Mouse (Mus musculus) hindbrain, embryonic 11.5 days (tissue): ENCODE results near the gene Zdhhc5. TPM values are rescaled to one million over a fixed set of nuclear protein-coding genes. Genes with fewer than 3 reads are reported as not detected.
"Not testable (repeated sequence)": the region's sequence is repeated elsewhere in the genome, so short reads cannot be mapped to it uniquely, and the experiment has no call there.

Experiments used
- ATAC-seq: fragments of 200-750 bp; cut with Nextera tagmentation; 2 replicates; pipeline ENCODE4 v1.8.0; 2017; ENCODE audit warnings: mild to moderate bottlenecking, moderate TSS enrichment, moderate library complexity; ENCODE audit not compliant: low FRiP score
- DNase-seq: peaks from one replicate; pipeline ENCODE4 v3.0.0-alpha.2; 2015; ENCODE audit warnings: low spot score
- H3K27ac ChIP-seq: fragments of 300-500 bp; sonication (generic); 2 replicates; pipeline ENCODE4 v1.5.1; 2014; ENCODE audit warnings: mild to moderate bottlenecking, low read depth, low read length
- H3K27me3 ChIP-seq: fragments of 300-500 bp; sonication (generic); 2 replicates; pipeline ENCODE4 v1.6.1; 2014; ENCODE audit warnings: mild to moderate bottlenecking, low read length, moderate library complexity, mixed read lengths; ENCODE audit not compliant: control insufficient read depth, insufficient read depth
- H3K36me3 ChIP-seq: fragments of 300-500 bp; sonication (generic); 2 replicates; pipeline ENCODE4 v1.6.1; 2014; ENCODE audit warnings: mild to moderate bottlenecking, low read length, moderate library complexity, mixed read lengths; ENCODE audit not compliant: control insufficient read depth, insufficient read depth
- H3K4me1 ChIP-seq: fragments of 300-500 bp; sonication (generic); replicated peaks from 2 replicates; pipeline ENCODE4 v1.6.1; 2014; ENCODE audit warnings: low read length, mixed read lengths; ENCODE audit not compliant: control insufficient read depth, insufficient read depth
- H3K4me2 ChIP-seq: fragments of 300-500 bp; sonication (generic); replicated peaks from 2 replicates; pipeline ENCODE4 v1.6.1; 2014; ENCODE audit warnings: mild to moderate bottlenecking, low read depth, low read length
- H3K4me3 ChIP-seq: fragments of 300-500 bp; sonication (generic); 2 replicates; pipeline ENCODE4 v1.5.1; 2014; ENCODE audit warnings: low read depth, low read length
- H3K9ac ChIP-seq: fragments of 300-500 bp; sonication (generic); 2 replicates; pipeline ENCODE4 v1.6.1; 2014; ENCODE audit warnings: low read depth, low read length
- H3K9me3 ChIP-seq: fragments of 300-500 bp; sonication (generic); 2 replicates; pipeline ENCODE4 v1.6.1; 2016; ENCODE audit warnings: low read length; ENCODE audit not compliant: control insufficient read depth
- WGBS: fragments of 180-500 bp; shearing (Covaris S2); extraction: QIAGEN DNeasy Blood & Tissue Kit; methylation state at CpG from one replicate; pipeline ENCODE4 v1.1.7; 2014; 5-methylcytosine and 5-hydroxymethylcytosine counted together
- polyA plus RNA-seq: library from polyadenylated mRNA; unstranded; fragments of >200 nt; fragmentation: Nextera tagmentation; extraction: Ambion mirVana; gene quantifications from 2 replicates; pipeline ENCODE4 v1.2.1, GENCODE M21; 2014

The Zdhhc5 gene
- polyA plus RNA-seq, 1 experiment from 2014 or later = 30.1 TPM

GRCm38 (mm10) chr2:84671535-84671934 lies 43.4 kb downstream of the Zdhhc5 start:
- not testable (repeated sequence) for DNase-seq, H3K4me3 ChIP-seq, H3K9me3 ChIP-seq, ATAC-seq, H3K27ac ChIP-seq, H3K4me1 ChIP-seq, H3K9ac ChIP-seq, H3K36me3 ChIP-seq, H3K27me3 ChIP-seq, H3K4me2 ChIP-seq
- 61% methylated on average over 4 of the region's 5 CpGs for WGBS

DNA sequence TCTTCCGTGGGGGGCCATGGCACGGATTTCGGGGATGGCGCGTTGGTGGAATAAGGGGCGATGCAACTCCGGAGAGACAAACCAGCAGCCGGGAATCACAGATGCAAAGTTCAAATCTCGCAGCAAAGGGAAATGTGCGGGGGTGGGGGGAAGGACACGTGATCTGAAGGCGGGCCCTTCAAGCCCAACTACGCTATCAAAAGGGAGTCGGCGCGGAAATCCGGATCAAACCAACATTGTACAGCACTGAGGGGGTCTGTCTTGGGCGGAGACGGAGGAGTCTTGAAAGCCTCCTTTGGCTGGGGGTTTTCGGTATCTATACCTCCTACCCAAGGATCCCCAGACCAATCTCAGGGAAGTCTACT lies 44.4 kb downstream of the Zdhhc5 start, which contains the start of gene Selenoh:
Gene Selenoh (minus strand): TSS at position 202 of the 365 bp plus-strand sequence.
- Histone ChIP-seq H3K4me2 (peak within 1 kb of the TSS; percentile 74), H3K27ac (peak within 1 kb of the TSS; percentile 91), H3K27me3 (no peaks in the 10 kb centered on the region), H3K4me3 (peak within 1 kb of the TSS; percentile 89), H3K9ac (peak within 1 kb of the TSS; percentile 95), H3K36me3 (0 out of 2 replicates have a peak, but pooled peaks cover 2% of the 10 kb centered on the region), H3K9me3 (no peaks in the 10 kb centered on the region), H3K4me1 (no peaks in the 10 kb centered on the region; the same call in 1 of the 2 replicates)
- WGBS = under 1% methylated on average over 20 of the region's 20 CpGs
- DNase-seq (peak; percentile 92), ATAC-seq (peak; percentile 98)

DNA sequence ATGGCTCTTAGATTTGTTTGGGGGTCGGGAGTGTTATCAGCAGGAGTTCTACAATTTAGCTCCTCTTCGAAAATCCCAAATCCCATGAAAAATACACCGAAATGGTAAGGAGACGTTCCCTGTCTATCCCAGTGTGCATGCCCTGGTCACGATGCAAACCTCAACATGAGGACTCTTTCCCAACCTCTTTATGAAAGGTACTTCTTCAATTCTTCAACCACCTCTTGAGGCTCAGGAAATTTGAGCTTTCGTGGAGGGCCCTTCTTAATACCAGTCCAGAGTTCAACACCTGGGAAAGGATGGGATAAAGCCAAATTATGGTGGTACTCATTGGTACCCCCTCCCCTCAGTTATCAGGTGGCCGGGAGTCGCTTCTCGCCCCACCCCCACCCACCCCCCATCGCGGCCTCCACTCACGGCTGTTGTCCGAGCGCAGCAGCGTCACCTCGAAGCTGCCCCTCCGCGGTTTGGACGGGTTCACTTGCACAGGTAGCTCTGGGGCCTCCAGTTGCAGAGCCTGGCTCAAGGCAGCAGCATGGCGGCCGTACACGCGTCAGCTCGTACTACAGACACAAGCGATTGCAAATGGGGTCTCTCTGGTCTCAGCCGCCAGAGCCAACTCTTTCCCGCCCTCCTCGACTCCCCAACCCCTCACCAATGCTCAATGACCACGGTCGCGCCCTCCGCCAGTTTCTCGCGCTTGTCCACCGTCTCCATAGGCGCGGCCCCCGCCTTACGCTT lies 45.0 kb downstream of the Zdhhc5 start:
- H3K27ac ChIP-seq = peak overlapping the region; percentile 91
- WGBS = 3% methylated on average over 38 of the region's 39 CpGs
- peak; percentile 84 for ATAC-seq

DNA sequence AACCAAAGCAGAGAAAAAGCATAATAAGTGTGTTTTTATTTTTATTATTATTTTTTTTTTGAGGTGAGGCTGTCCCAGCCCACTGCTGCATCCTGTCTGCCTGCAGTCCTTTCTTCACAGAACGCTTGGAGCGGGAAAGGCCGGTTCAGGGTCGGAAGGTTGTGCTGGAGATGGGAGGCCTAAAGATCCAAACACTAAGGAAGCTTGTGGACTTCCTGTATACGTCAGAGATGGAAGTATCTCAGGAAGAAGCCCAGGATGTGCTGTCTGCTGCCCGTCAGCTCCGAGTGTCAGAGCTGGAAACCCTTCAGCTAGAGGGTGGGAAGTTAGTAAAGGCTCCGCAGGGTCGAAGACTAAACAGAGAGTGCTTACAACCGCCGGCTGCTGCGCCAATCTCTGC lies 48.9 kb downstream of the Zdhhc5 start:
- 69% methylated on average over 12 of the region's 12 CpGs for WGBS
- H3K36me3 ChIP-seq = no peaks in the 10 kb centered on the region
- H3K4me3 ChIP-seq = no peak overlapping the region
- no peak overlapping the region for H3K9ac ChIP-seq
- H3K27me3 ChIP-seq = no peaks in the 10 kb centered on the region
- no peak for DNase-seq
- H3K9me3 ChIP-seq = no peaks in the 10 kb centered on the region
- H3K4me2 ChIP-seq = no peak overlapping the region
- no peaks in the 10 kb centered on the region; the same call in 1 of the 2 replicates for H3K4me1 ChIP-seq
- ATAC-seq = no peak
- no peak overlapping the region for H3K27ac ChIP-seq

More for the DNA sequence above, 45.0 kb downstream of the Zdhhc5 start:
- no peaks in the 10 kb centered on the region for H3K27me3 ChIP-seq
- peak overlapping the region; percentile 89 for H3K4me3 ChIP-seq
- H3K36me3 ChIP-seq = 0 out of 2 replicates have a peak, but pooled peaks cover 2% of the 10 kb centered on the region
- peak overlapping the region; percentile 74 for H3K4me2 ChIP-seq
- H3K9ac ChIP-seq = peak overlapping the region; percentile 95
- no peaks in the 10 kb centered on the region; the same call in 1 of the 2 replicates for H3K4me1 ChIP-seq
- DNase-seq = no peak
- H3K9me3 ChIP-seq = no peaks in the 10 kb centered on the region

DNA sequence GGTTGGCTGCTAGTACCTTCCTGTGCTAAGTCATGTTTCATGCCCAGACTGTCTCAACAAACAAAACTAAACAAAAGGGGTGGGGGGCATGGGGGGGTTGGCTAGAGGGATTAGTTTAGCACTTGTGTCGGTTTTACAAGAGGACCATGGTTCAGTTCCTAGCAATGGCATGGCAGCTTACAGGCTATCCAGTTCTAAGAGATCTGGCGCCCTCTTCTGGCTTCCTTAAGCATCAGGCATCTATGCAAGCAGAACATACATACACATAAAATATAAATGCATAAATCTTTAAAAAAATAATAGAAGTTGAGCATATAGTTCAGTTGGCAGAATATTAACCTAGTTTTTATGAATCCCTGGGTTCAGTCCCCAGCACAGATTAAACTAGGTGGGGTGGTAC lies 52.1 kb downstream of the Zdhhc5 start:
- 37% methylated on average over 2 of the region's 2 CpGs for WGBS
- DNase-seq = peak; percentile 55

DNA sequence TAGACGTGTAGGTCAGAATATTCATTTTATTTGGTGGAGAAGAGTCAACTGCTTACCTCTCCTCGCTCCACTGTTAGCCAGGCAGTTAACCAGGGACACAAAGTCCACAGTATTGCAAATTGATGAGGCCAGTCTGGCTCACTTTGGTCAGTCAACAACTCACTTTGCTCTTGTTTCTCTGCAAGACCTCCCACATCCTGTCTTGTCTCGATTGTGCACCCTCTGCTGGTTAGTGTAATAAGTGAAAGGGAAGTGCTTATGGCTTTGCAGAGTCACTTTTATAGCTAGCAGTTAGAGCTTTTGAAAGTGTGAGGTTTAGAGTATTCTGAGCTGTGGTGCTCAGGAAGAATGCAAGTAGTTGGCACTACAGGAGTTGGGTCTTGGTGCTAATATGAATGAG lies 54.7 kb downstream of the Zdhhc5 start:
- Histone ChIP-seq H3K4me3 (no peak overlapping the region), H3K27me3 (no peaks in the 10 kb centered on the region), H3K4me2 (no peak overlapping the region), H3K9ac (no peak overlapping the region), H3K9me3 (no peaks in the 10 kb centered on the region), H3K27ac (no peak overlapping the region), H3K4me1 (no peaks in the 10 kb centered on the region), H3K36me3 (no peaks in the 10 kb centered on the region)
- ATAC-seq = no peak
- 69% methylated on average over 3 of the region's 3 CpGs for WGBS
- DNase-seq = no peak

More for the DNA sequence above, 52.1 kb downstream of the Zdhhc5 start:
- Histone ChIP-seq H3K9me3 (no peaks in the 10 kb centered on the region), H3K4me2 (no peak overlapping the region), H3K27ac (no peak overlapping the region), H3K4me1 (no peaks in the 10 kb centered on the region), H3K9ac (no peak overlapping the region), H3K4me3 (no peak overlapping the region), H3K36me3 (no peaks in the 10 kb centered on the region), H3K27me3 (no peaks in the 10 kb centered on the region)
- ATAC-seq = no peak

- H3K36me3 ChIP-seq = no peaks in the 10 kb centered on the region
- no peak within 1 kb of the TSS for H3K4me3 ChIP-seq
- ATAC-seq (no peak), DNase-seq (no peak)
- no peaks in the 10 kb centered on the region for H3K4me1 ChIP-seq
- no peaks in the 10 kb centered on the region for H3K9me3 ChIP-seq
- no peak within 1 kb of the TSS for H3K4me2 ChIP-seq
- H3K27me3 ChIP-seq = no peaks in the 10 kb centered on the region
- 91% methylated on average over 32 of the region's 32 CpGs for WGBS
- H3K9ac ChIP-seq = no peak within 1 kb of the TSS
- no peak within 1 kb of the TSS for H3K27ac ChIP-seq
These were observed 56.2 kb downstream of the Zdhhc5 start, which contains the start of gene Btbd18 for GRCm38 (mm10) chr2:84658806-84659205. Gene Btbd18, plus strand, starts transcription at chr2:84659079.

- no peak overlapping the region for H3K27ac ChIP-seq
- ATAC-seq = no peak
- no peaks in the 10 kb centered on the region for H3K27me3 ChIP-seq
- H3K4me1 ChIP-seq = no peaks in the 10 kb centered on the region
- no peak for DNase-seq
- H3K36me3 ChIP-seq = no peaks in the 10 kb centered on the region
- H3K4me2 ChIP-seq = no peak overlapping the region
- WGBS = 87% methylated on average over 1 of the region's 1 CpGs
- no peaks in the 10 kb centered on the region for H3K9me3 ChIP-seq
- H3K4me3 ChIP-seq = no peak overlapping the region
- no peak overlapping the region for H3K9ac ChIP-seq
These were observed 59.1 kb downstream of the Zdhhc5 start for GRCm38 (mm10) chr2:84655864-84656263.

DNA sequence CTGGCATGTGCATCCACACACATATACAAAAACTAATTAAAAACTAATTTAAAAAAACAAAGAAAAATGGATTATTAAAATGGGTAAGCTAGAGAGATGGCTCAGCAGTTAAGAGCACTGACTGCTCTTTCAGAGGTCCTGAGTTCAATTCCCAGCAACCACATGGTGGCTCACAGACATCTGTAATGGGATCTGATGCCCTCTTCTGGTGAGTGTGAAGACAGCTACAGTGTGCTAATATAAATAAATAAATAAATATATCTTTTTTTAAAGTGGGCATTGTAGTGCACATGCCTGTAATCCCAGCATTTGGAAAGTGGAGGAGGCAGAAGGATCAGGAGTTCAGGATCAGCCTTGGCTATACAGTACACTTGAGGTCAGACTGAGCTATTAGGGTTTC lies 61.6 kb downstream of the Zdhhc5 start:
- H3K9me3 ChIP-seq = no peaks in the 10 kb centered on the region
- H3K4me1 ChIP-seq = no peaks in the 10 kb centered on the region
- H3K27ac ChIP-seq = no peak overlapping the region
- H3K27me3 ChIP-seq = no peaks in the 10 kb centered on the region
- no peak overlapping the region for H3K9ac ChIP-seq
- no peak overlapping the region for H3K4me2 ChIP-seq
- DNase-seq (no peak), ATAC-seq (no peak)
- no peak overlapping the region for H3K4me3 ChIP-seq
- no peaks in the 10 kb centered on the region for H3K36me3 ChIP-seq
